Mouse (Mus musculus) thymus, adult 2 months (tissue): ENCODE measurements at regions not wholly inside any gene's neighbourhood (a gene's known extent, or its start where the extent isn't known, plus 50 kb on each side); places are given as distances from the start of the nearest gene placed in this dataset.

Source experiments
- CTCF ChIP-seq: fragments of 200-500 bp; IDR thresholded peaks from 2 replicates; pipeline ENCODE4 v1.5.1; 2012; ENCODE audit warnings: mild to moderate bottlenecking, control low read depth, low read length, moderate library complexity, borderline replicate concordance; ENCODE audit not compliant: control insufficient read depth, poor library complexity, insufficient read depth; ENCODE audit errors: extremely low read depth
- POLR2A ChIP-seq: fragments of 200-500 bp; IDR thresholded peaks from 2 replicates; pipeline ENCODE4 v1.6.1; 2012; ENCODE audit warnings: mild to moderate bottlenecking, low read length, control low read depth, moderate library complexity; ENCODE audit not compliant: control insufficient read depth, poor library complexity, insufficient read depth; ENCODE audit errors: extremely low read depth

DNA sequence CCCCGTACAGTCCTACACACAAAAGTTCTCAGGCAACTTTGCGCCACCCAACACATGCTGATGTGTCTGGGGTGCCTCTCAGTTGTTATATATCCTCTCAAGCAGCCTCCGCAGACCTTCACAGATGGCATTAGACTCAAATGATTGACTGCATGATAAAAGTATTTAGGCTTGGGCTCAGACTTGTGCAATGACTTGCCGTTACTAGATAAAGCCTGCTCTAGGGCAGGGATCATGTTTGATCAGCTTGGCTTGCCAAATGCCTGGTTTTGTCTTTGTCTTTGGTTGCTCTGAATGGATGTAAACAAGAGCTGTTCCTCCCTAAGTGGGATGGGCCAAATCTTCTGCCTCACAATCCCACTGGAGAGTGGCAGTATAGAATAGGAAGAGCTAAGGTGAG lies 57.2 kb upstream of the Gm21915 start:
- TF ChIP-seq CTCF (no peak), POLR2A (no peak)
